In the genomic region with DNA sequence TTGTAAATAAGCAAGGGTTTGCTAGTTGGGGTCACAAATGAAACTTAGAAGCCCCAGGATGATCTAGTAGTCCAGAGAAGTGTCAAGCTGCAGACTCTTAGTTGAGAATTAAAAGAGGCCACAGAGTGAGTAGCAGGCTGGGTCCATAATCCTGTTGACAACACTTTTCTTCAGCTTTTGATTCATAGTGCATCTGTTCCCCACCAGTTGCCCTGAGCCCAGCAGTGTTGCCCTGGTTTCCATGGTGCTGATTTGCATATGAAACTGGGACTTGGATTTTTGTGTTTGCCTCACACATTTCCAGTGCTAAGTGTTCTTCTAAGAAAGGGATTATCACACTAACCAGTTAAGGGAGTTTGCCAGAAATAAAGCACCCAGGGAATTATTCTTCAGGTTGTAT, we compare ENCODE assay signal across 8 mouse cellular contexts.
DNase-seq lines count a peak whose midpoint lies in the region; ATAC-seq lines count a peak whose summit lies in the region.

No protein-coding gene starts in this region.

- H3K36me3 ChIP-seq in forebrain, embryonic 13.5 days (ENCODE audit: poor library complexity, severe bottlenecking): no peaks in the 10 kb centered on the region
- H3K36me3 ChIP-seq in neural tube, embryonic 13.5 days: no peaks in the 10 kb centered on the region

- H3K27me3 ChIP-seq in forebrain, embryonic 13.5 days: no peaks in the 10 kb centered on the region
- H3K27me3 ChIP-seq in neural tube, embryonic 13.5 days: no peaks in the 10 kb centered on the region

- no peak overlapping the region for H3K4me2 ChIP-seq in forebrain, embryonic 13.5 days
- H3K4me2 ChIP-seq in neural tube, embryonic 13.5 days: no peak overlapping the region

- no peak overlapping the region for H3K9ac ChIP-seq in forebrain, embryonic 13.5 days
- no peak overlapping the region for H3K9ac ChIP-seq in neural tube, embryonic 13.5 days

- peaks cover 33% of the 10 kb centered on the region for H3K4me1 ChIP-seq in forebrain, embryonic 13.5 days
- peaks cover 16% of the 10 kb centered on the region; the same call in 1 of the 2 replicates for H3K4me1 ChIP-seq in neural tube, embryonic 13.5 days (replicated peaks)

- ATAC-seq in frontal cortex, adult (ENCODE audit: low TSS enrichment): peak; percentile 93
- peak; percentile 92 for ATAC-seq in forebrain, embryonic 13.5 days
- 0 out of 2 replicates have a peak, but pooled peaks have one; percentile 65 for ATAC-seq in neural tube, embryonic 13.5 days (ENCODE audit: low read depth)

- H3K27ac ChIP-seq in forebrain, embryonic 13.5 days: peak overlapping the region; percentile 48; the same call in 1 of the 2 replicates
- H3K27ac ChIP-seq in neural tube, embryonic 13.5 days (replicated peaks): no peak overlapping the region

- no peaks in the 10 kb centered on the region for H3K9me3 ChIP-seq in forebrain, embryonic 13.5 days (replicated peaks)
- H3K9me3 ChIP-seq in neural tube, embryonic 13.5 days: no peaks in the 10 kb centered on the region

- no peak overlapping the region for H3K4me3 ChIP-seq in forebrain, embryonic 13.5 days
- H3K4me3 ChIP-seq in neural tube, embryonic 13.5 days: no peak overlapping the region

- DNase-seq in frontal cortex, postnatal 25 days (ENCODE audit: low spot score in 2 of 2): no peak
- DNase-seq in left cerebral cortex, adult 11 months (ENCODE audit: low spot score): peak; percentile 66
- DNase-seq in gastrocnemius, adult 8-10 months (ENCODE audit: low spot score in 2 of 2): no peak
- DNase-seq in testis, postnatal 14 days (ENCODE audit: low spot score): no peak
- no peak for DNase-seq in thymus, postnatal 14 days
